Mouse (Mus musculus) thymus, postnatal 4 days (tissue): ENCODE measurements around the gene Dnaja3.

Source experiments
- DNase-seq: peaks from one replicate; pipeline ENCODE4 v3.0.0; 2021

Dnaja3 gene

GRCm38 (mm10) chr16:4643670-4644419 lies 4.1 kb downstream of the Dnaja3 start:
- DNase-seq: no peak

GRCm38 (mm10) chr16:4645867-4646266 lies 6.1 kb downstream of the Dnaja3 start:
- no peak for DNase-seq

- DNase-seq: no peak
Observed at GRCm38 (mm10) chr16:4646831-4647230, 7.0 kb downstream of the Dnaja3 start.

GRCm38 (mm10) chr16:4647651-4648141 lies 7.9 kb downstream of the Dnaja3 start:
- no peak for DNase-seq

- no peak for DNase-seq
Observed at GRCm38 (mm10) chr16:4648416-4649023, 8.7 kb downstream of the Dnaja3 start.

GRCm38 (mm10) chr16:4649211-4649610 lies 9.4 kb downstream of the Dnaja3 start:
- no peak for DNase-seq

GRCm38 (mm10) chr16:4649692-4650091 lies 9.9 kb downstream of the Dnaja3 start:
- DNase-seq: no peak

- no peak for DNase-seq
Observed at GRCm38 (mm10) chr16:4650161-4650560, 10.4 kb downstream of the Dnaja3 start.

- DNase-seq: no peak
Observed at GRCm38 (mm10) chr16:4651081-4651480, 11.3 kb downstream of the Dnaja3 start.

GRCm38 (mm10) chr16:4651624-4652023 lies 11.8 kb downstream of the Dnaja3 start:
- DNase-seq: no peak

- no peak for DNase-seq
Observed at GRCm38 (mm10) chr16:4652707-4653416, 13.1 kb downstream of the Dnaja3 start.

- no peak for DNase-seq
Observed at GRCm38 (mm10) chr16:4654706-4655105, 14.9 kb downstream of the Dnaja3 start.

GRCm38 (mm10) chr16:4655251-4655734 lies 15.5 kb downstream of the Dnaja3 start:
- no peak for DNase-seq

GRCm38 (mm10) chr16:4655764-4656570 lies 16.2 kb downstream of the Dnaja3 start:
- DNase-seq: no peak

GRCm38 (mm10) chr16:4656571-4657081 lies 16.8 kb downstream of the Dnaja3 start:
- DNase-seq: no peak

GRCm38 (mm10) chr16:4658781-4659245 lies 19.0 kb downstream of the Dnaja3 start:
- no peak for DNase-seq

GRCm38 (mm10) chr16:4659326-4659725 lies 19.5 kb downstream of the Dnaja3 start:
- no peak for DNase-seq

GRCm38 (mm10) chr16:4661605-4662004 lies 21.8 kb downstream of the Dnaja3 start:
- DNase-seq: no peak

GRCm38 (mm10) chr16:4663806-4664205 lies 24.0 kb downstream of the Dnaja3 start:
- no peak for DNase-seq

- no peak for DNase-seq
Observed at GRCm38 (mm10) chr16:4665726-4666125, 25.9 kb downstream of the Dnaja3 start.

- peak; percentile 93 for DNase-seq
Observed at GRCm38 (mm10) chr16:4667190-4667808, 27.5 kb downstream of the Dnaja3 start.

GRCm38 (mm10) chr16:4670317-4670716 lies 30.5 kb downstream of the Dnaja3 start:
- no peak for DNase-seq
